Mouse (Mus musculus): ENCODE measurements around the gene Ddx43.

Ddx43 gene

GRCm38 (mm10) chr9:78374397-78374796 is 21.2 kb upstream of the Ddx43 start:
- no peak for DNase-seq

- no peak for DNase-seq
These were observed 20.6 kb upstream of the Ddx43 start for GRCm38 (mm10) chr9:78374885-78375389.

GRCm38 (mm10) chr9:78375486-78375885 is 20.1 kb upstream of the Ddx43 start:
- DNase-seq: no peak

GRCm38 (mm10) chr9:78377546-78377945 is 18.0 kb upstream of the Ddx43 start:
- no peak for DNase-seq

GRCm38 (mm10) chr9:78378113-78378785 is 17.3 kb upstream of the Ddx43 start, which contains the start of gene Ooep:
Ooep (minus strand) TSS chr9:78378725.
- DNase-seq: peak in 1 of 2 experiments; percentile 1

GRCm38 (mm10) chr9:78385893-78386292 is 9.7 kb upstream of the Ddx43 start:
- peak in 1 of 2 experiments; percentile 5 for DNase-seq

GRCm38 (mm10) chr9:78386947-78387346 is 8.6 kb upstream of the Ddx43 start:
- no peak for DNase-seq

- peak; percentile 5 to 9 for DNase-seq
These were observed 5.6 kb upstream of the Ddx43 start for GRCm38 (mm10) chr9:78389981-78390380.

- no peak for DNase-seq
These were observed 1.8 kb upstream of the Ddx43 start for GRCm38 (mm10) chr9:78393741-78394140.

- DNase-seq: no peak
These were observed 975 bp upstream of the Ddx43 start for GRCm38 (mm10) chr9:78394602-78395001.

- no peak for DNase-seq
These were observed 340 bp upstream of the Ddx43 start for GRCm38 (mm10) chr9:78395244-78395629.

GRCm38 (mm10) chr9:78396517-78396916 is 940 bp downstream of the Ddx43 start:
- no peak for DNase-seq

- DNase-seq: no peak
These were observed 5.0 kb downstream of the Ddx43 start for GRCm38 (mm10) chr9:78400570-78400969.

GRCm38 (mm10) chr9:78401596-78401995 is 6.0 kb downstream of the Ddx43 start:
- DNase-seq: no peak

- DNase-seq: no peak
These were observed 31.8 kb downstream of the Ddx43 start for GRCm38 (mm10) chr9:78427362-78427781.

GRCm38 (mm10) chr9:78428185-78428584 is 32.6 kb downstream of the Ddx43 start:
- no peak for DNase-seq

GRCm38 (mm10) chr9:78428870-78429432 is 33.4 kb downstream of the Ddx43 start:
- DNase-seq: no peak

- no peak for DNase-seq
These were observed 34.0 kb downstream of the Ddx43 start for GRCm38 (mm10) chr9:78429551-78429950.

GRCm38 (mm10) chr9:78430486-78430885 is 34.9 kb downstream of the Ddx43 start:
- no peak for DNase-seq

- no peak for DNase-seq
These were observed 36.9 kb downstream of the Ddx43 start for GRCm38 (mm10) chr9:78432471-78432870.

GRCm38 (mm10) chr9:78439426-78439825 is 43.8 kb downstream of the Ddx43 start:
- DNase-seq: no peak

GRCm38 (mm10) chr9:78442237-78442578 is 46.6 kb downstream of the Ddx43 start:
- no peak for DNase-seq

- peak; percentile 79 to 80 for DNase-seq
These were observed 47.2 kb downstream of the Ddx43 start, which contains the start of gene Cgas for GRCm38 (mm10) chr9:78442579-78443392. Cgas (minus strand) TSS chr9:78443237.

GRCm38 (mm10) chr9:78447606-78447972 is 52.0 kb downstream of the Ddx43 start:
- no peak for DNase-seq

Measured in lung, adult 18-20 months (tissue).